Mouse (Mus musculus): ENCODE data around the gene Slc27a2.

Gene Slc27a2

DNA sequence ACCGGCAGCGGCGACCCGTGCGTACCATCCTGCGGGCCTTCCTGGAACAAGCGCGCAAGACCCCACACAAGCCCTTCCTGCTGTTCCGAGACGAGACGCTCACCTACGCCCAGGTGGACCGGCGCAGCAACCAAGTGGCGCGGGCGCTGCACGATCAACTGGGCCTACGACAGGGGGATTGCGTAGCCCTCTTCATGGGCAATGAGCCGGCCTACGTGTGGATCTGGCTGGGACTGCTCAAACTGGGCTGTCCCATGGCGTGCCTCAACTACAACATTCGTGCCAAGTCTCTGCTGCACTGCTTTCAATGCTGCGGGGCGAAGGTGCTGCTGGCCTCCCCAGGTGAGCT is 1.1 kb downstream of the Slc27a2 start:
- no peak for DNase-seq (ENCODE audit: low read depth, low spot score)

DNA sequence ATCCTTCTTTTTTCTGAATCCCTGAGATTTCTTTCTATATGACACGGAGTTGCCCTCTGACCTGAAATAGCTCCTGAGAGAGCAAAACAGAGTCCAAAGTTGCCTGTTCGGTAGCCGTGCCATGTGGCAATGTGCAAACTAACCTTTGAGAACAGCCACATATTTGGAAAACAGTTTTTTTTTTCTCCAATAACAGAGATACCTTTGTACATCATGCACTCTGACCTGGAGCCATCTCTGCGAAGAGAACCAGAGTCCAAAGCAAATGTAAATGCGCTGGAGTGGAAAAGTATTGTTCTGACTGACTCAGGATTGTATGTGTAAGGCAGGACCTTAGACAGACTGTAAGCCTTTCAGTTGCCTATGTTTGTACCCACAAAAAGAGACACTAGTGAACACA is 3.3 kb downstream of the Slc27a2 start:
- DNase-seq (ENCODE audit: low read depth, low spot score) = no peak

DNA sequence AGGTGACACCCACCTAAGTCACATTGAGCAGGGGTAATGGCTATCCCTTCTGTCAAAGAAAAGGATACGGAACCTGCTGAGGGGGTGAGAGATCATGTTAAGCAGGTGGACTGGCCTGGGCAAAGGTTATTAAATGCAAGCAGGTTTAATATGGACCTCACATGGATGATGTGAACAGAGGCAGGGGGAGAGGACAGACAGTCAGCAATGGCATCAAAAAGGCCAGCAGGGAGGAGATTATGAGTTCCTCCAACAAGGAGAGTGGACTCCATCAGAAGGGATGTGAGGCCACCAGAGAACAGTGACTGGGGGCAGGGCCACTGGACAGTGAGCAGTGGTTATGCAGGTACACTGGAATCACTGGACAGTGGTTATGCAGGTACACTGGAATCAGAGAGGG is 7.9 kb downstream of the Slc27a2 start:
- DNase-seq (ENCODE audit: low read depth, low spot score) = no peak

GRCm38 (mm10) chr2:126563411-126564105 is 11.4 kb downstream of the Slc27a2 start:
- DNase-seq (ENCODE audit: low read depth, low spot score) = no peak

DNA sequence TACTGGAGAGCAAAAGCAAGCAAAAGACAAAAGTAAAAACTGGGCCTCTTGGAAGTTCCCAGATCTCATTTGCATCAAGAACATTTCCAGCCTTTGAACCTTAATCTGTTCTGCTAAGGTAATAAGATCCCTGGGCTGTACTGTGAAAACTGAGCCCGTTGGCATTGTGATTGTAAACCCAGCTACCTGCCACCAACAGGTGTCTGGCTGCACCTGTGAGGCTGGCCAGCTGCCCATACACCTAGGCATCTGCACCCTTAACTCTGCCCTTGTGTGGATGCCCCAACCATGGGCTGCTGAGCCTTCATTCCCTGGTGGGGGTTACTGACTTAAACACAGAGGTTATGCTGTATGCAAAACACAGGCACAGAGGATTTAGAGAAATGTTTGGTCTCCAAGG is 20.0 kb downstream of the Slc27a2 start:
- no peak for DNase-seq (ENCODE audit: low read depth, low spot score)

DNA sequence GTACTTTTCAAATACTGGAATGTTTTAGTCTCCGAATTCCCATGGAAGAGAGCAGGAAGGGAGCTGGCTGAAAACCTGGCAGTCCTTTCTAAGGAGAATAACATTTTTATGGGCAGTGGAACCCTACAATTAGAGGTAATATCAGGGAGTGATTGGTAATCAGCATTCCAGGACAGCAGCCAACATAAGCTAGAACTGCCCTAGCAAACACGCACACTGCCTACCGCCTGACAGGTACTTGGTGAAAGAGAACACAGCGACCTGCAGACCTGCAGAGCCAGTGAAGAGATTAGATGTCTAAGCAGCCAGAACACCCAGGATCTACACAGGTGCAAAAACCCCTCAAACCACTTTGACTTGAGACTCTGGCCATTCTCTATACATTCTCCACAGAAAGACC is 20.5 kb downstream of the Slc27a2 start:
- no peak for DNase-seq (ENCODE audit: low read depth, low spot score)

- DNase-seq (ENCODE audit: low read depth, low spot score) = no peak
Measured at GRCm38 (mm10) chr2:126575391-126576176, 23.4 kb downstream of the Slc27a2 start.

DNA sequence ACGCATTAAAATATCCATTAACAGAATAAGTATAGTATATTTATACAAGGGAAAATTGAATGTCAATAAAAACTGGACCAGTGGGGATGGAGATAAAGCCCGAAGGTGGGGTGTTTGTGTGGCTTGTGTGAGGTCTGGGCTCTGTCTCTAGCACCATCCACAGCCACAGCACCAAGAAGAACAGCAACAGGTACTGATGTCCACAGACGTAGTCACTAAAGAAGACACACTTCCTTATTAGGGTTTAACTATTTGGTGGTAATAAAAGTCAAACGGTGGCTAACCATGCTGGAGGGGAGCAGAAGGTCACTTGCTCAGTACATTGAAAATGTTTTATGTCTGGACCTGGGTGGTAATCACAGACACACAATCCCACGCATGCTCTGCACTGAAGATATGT is 25.2 kb downstream of the Slc27a2 start:
- DNase-seq (ENCODE audit: low read depth, low spot score) = no peak

GRCm38 (mm10) chr2:126579282-126579681 is 27.1 kb downstream of the Slc27a2 start:
- no peak for DNase-seq (ENCODE audit: low read depth, low spot score)

DNA sequence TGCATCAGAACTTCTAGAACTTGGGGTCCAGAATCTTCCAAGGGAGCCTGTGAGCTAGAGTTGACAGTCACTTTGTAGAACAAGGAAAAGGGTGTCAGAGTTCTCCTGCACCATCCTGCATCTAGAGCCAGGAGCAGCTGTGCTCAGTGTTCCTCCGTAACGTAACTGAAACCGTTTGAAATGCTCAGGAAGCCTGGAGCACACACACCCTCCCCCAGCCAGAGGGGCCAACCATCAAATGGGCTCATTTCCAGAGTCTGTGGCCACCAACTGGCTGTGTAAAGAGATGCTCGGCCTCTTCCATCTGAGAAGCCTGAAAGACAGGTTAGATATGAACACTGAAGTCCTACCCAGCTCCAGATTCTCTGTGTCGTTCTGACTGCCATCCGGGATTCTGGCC is 31.8 kb downstream of the Slc27a2 start:
- no peak for DNase-seq (ENCODE audit: low read depth, low spot score)

DNA sequence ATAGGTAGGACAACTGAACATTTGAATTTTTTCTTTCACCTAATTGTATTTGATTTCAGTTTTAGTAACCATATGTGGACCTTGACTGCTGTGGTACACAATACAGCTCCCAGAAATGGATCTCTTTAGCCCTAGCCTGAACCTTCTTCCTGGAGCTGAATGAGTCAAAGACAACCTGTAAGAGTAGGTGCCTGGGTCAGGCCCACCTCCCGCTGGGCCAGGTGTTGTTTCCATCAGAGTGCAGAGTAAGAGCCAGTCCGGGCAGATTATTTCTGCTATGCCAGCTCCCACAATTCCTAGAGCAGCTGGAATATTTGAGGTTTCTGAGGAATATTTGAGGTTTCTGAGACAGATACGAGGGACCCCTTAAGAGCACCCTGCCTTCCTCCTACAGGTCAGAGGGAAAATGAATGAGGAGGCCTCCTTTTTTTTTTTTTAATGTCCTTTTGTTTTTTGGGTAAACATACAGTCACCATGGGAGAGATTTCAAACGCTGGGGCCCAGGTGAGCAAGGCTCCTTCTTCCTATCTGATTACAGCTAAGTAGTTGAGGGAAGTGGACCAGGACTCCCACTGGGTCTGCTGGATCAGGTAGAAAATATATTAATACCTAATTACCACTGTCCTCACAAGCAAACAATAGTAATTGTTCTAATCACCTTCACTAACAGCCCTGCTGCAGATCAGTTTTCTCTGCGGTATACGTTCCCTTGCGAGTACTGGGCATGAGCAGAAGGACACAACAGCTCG is 32.6 kb downstream of the Slc27a2 start:
- no peak for DNase-seq (ENCODE audit: low read depth, low spot score)

- no peak for DNase-seq (ENCODE audit: low read depth, low spot score)
Measured at GRCm38 (mm10) chr2:126587468-126587867, 35.3 kb downstream of the Slc27a2 start.

DNA sequence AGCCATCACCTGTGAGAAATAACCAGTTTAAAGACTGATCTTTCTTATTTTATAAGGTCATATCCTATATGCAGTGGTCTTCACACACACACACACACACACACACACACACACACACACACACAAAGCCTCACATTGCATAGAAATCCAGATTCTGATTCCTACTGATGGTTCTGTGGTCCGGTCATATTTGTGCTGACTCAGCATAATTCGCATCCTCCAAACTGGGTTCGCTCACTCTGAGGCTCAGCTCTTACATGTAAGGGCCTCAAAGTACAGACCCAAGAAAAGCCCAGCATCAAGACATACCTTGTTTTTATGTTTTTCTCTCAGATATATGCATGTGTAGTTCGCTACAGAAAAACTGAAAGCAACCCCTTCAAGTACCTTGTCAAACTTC is 39.1 kb downstream of the Slc27a2 start:
- DNase-seq (ENCODE audit: low read depth, low spot score) = no peak

- DNase-seq (ENCODE audit: low read depth, low spot score) = peak; percentile 65
Measured at GRCm38 (mm10) chr2:126593831-126594610, 41.8 kb downstream of the Slc27a2 start.

DNA sequence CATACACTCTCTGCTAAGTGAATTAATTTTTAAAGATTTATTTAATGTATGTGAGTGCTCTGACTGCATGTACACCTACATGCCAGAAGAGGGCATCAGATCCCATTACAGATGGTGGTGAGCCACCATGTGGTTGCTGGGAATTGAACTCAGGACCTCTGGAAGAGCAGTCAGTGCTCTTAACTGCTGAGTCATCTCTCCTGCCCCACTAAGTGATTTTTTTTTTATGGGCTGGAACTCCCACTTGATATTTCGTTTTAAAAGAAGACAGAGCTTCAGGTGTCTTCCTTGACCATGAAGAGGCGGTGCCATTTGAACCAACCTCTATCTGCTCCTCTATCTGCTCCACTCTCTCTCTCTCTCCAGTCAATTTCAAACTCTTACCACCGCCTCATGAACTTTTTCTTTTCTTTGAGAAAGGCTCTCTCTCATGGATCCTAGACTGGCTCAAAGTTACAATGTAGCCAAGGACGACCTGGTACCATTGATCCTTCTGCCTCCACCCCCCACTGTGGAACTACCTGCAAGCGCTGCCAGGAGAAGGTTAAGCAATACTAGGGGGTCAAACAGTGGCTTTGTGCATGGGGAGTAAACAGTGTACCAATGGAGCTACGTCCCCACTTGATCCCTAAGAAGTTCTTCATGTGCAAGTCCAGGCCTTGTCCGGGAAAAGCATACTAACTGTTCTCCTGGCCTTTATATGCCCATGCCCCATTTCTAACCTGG is 44.3 kb downstream of the Slc27a2 start:
- no peak for DNase-seq (ENCODE audit: low read depth, low spot score)

DNA sequence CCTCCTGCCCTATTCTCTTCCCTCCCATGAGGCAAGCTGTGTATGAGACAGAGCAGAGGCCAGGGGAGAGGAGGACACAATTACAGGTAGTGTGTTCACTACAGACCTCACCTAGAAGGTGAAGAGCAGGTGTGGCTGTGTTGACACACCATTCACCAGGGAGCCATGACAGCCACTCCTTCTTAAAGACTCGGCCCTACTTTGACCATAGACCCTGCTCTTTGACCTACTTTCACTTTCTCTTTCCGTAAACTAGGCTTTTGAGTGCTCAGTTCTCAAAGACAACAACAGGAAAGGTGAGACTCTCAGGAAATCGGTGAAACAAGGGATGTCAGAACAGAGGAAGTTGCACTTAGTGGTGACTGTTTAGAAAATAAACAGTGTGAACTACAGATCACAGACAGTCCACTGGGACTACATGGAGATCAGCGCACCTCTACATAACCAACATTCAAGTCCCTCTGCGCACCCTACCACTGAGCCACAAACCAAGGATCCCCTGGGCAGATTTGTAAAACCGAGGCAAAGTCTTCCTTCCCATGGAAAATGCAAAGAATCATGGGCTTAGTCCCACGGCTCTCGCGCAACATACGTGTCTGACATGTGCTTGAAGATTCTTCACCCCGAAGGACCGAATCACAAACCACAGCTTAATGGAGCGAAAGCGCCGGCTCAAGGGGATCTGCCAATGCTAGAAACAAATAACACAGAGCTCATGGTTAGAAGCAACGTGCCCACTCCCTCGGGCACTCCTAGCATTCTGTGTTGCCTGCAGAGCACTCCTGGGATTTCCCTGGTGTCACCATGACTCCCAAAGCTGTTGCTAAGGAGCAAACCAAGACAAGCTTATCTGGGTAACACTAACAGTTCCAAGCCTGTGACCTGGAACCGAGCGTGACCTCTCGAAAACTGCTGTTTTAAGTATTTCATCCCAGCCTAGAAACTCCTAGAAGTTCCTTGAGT is 45.4 kb downstream of the Slc27a2 start:
- DNase-seq (ENCODE audit: low read depth, low spot score) = no peak

- no peak for DNase-seq (ENCODE audit: low read depth, low spot score)
Measured at GRCm38 (mm10) chr2:126598359-126598758, 46.2 kb downstream of the Slc27a2 start.

DNA sequence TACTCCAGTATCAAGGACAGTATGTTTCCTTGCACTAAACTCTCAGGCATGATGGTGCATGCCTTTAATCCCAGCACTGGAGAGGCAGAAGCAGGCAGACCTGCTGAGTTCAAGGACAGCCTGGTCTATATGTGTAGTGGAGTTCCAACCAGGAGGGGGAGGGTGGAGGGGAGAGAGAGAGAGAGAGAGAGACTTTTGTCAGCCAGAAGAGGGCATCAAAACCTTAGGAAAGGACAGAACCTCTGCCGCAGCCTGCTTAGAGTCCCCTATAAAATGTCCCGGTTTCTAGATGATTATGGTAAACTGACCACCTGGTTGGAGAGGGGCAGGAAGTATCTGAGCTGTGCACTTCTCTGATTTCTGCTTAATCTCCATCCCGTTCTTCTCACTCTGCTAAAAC is 46.8 kb downstream of the Slc27a2 start:
- peak; percentile 35 for DNase-seq (ENCODE audit: low read depth, low spot score)

DNA sequence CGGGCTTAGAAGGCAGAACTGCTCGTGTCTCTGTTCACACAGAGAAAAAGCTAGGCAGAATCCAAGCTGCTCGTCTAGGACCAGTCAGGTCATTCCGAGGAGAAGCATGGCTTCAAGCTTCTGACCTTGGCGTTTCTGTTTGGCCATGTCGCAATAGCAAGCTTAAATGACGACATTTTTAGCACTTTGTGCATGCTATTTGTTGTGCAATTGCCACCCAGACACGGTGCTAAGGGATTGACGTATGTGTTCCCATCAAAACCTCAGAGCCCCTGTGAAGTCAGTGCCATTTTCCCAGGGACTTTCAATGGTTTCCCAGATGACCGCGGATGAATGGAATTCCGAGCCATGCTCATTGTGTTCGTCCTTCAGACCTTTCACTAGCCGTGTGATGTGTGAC is 48.3 kb downstream of the Slc27a2 start:
- no peak for DNase-seq (ENCODE audit: low read depth, low spot score)

All from forelimb bud, embryonic 11.5 days (tissue).